Mouse (Mus musculus) cerebellum, adult 8-10 months (tissue): ENCODE measurements around the gene 2610528A11Rik.

ENCODE experiments used
- DNase-seq: peaks from one replicate; pipeline ENCODE4 v3.0.0; 2022

The 2610528A11Rik gene

GRCm38 (mm10) chr14:37083755-37084154 is 30.1 kb downstream of the 2610528A11Rik start:
- DNase-seq: no peak

- DNase-seq: no peak
These were observed 33.1 kb downstream of the 2610528A11Rik start for GRCm38 (mm10) chr14:37080724-37081123.

DNA sequence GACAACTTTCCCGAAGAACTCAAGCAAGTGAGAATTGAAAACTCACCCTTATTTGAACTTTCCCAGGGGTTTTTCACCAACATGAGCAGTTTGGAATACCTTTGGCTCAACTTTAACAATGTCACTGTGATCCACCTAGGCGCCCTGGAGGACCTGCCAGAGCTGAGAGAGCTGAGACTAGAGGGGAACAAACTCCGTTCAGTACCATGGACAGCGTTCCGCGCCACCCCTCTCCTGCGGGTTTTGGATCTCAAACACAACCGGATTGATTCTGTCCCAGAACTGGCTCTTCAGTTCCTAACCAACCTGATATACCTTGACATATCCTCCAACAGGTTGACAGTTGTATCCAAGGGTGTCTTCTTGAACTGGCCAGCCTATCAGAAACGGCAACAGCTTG is 45.3 kb downstream of the 2610528A11Rik start:
- DNase-seq: no peak

DNA sequence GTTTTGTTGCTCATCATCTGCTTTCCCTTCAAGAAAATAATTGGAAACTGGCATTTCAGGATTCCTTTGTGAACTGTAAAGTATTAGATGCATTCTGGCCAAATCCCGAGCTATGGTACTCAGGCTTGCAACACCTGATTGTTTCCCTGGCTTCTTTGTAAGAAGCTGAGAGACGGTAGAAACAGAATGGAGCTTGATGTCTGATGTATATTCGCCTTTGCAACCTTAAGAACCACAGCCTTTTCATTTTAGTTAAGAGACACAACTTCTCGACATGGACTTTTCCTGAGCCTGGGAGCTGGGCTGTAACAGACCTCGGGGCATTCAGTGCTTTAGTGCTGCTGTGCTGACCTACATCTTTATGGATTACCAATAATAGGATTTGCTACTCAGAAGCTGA is 46.2 kb downstream of the 2610528A11Rik start, which contains the start of gene Lrit2:
Gene Lrit2, plus strand, starts transcription at position 301 of the 400 bp plus-strand sequence.
- no peak for DNase-seq

GRCm38 (mm10) chr14:37066636-37067035 is 47.2 kb downstream of the 2610528A11Rik start:
- no peak for DNase-seq

DNA sequence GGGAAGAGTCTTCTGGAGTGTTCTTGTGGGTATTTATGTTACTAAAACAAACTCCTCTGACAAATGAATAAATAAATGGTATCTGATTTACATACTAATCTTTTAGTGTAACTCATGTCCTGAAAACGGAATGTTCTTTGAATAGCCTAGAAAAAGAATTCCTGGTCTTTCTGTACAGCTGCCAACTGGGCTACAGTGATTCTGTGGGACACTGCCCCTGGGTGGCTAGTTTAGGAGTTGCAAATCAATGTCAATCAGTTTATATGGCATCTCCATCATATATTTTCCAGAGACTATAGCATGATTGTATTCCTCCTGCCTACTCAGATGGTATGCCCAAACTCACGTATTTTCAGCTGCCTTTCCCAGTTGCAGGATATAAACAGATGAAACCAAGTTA is 49.0 kb downstream of the 2610528A11Rik start:
- DNase-seq: no peak
